Mouse (Mus musculus) limb, embryonic 14.5 days (tissue): Measurements from ENCODE around the gene Zfp524. TPM values are rescaled to one million over a fixed set of nuclear protein-coding genes. Genes with fewer than 3 reads are reported as not detected.
A peak's percentile ranks its signal among the peaks of the same experiment; 100 is the strongest.

Experiments
- ATAC-seq: fragments of 200-750 bp; cut with Nextera tagmentation; 2 replicates; pipeline ENCODE4 v1.8.0; 2017; ENCODE audit warnings: low read depth, moderate number of reproducible peaks, moderate TSS enrichment; ENCODE audit not compliant: low FRiP score
- DNase-seq: peaks from one replicate; pipeline ENCODE4 v3.0.0-alpha.2; 2015; ENCODE audit warnings: low spot score
- H3K27ac ChIP-seq: fragments of 300-500 bp; sonication (generic); replicated peaks from 2 replicates; pipeline ENCODE4 v1.5.1; 2014; ENCODE audit warnings: low read depth, mild to moderate bottlenecking, low read length, moderate library complexity, mixed read lengths
- H3K27me3 ChIP-seq: fragments of 300-500 bp; sonication (generic); 2 replicates; pipeline ENCODE4 v1.6.1; 2014; ENCODE audit warnings: low read length, mixed read lengths; ENCODE audit not compliant: control insufficient read depth, insufficient read depth
- H3K36me3 ChIP-seq: fragments of 300-500 bp; sonication (generic); 2 replicates; pipeline ENCODE4 v1.6.1; 2014; ENCODE audit warnings: mild to moderate bottlenecking, low read length, moderate library complexity, mixed read lengths; ENCODE audit not compliant: control insufficient read depth, insufficient read depth
- H3K4me1 ChIP-seq: fragments of 300-500 bp; sonication (generic); 2 replicates; pipeline ENCODE4 v1.6.1; 2014; ENCODE audit warnings: antibody characterized with exemption, low read length, mixed read lengths; ENCODE audit not compliant: control insufficient read depth, insufficient read depth
- H3K4me2 ChIP-seq: fragments of 300-500 bp; sonication (generic); replicated peaks from 2 replicates; pipeline ENCODE4 v1.6.1; 2014; ENCODE audit warnings: low read depth, mild to moderate bottlenecking, low read length, moderate library complexity; ENCODE audit not compliant: severe bottlenecking
- H3K4me3 ChIP-seq: fragments of 300-500 bp; sonication (generic); replicated peaks from 2 replicates; pipeline ENCODE4 v1.5.1; 2014; ENCODE audit warnings: low read length
- H3K9ac ChIP-seq: fragments of 300-500 bp; sonication (generic); 2 replicates; pipeline ENCODE4 v1.6.1; 2014; ENCODE audit warnings: mild to moderate bottlenecking, low read depth, low read length, moderate library complexity; ENCODE audit not compliant: severe bottlenecking
- H3K9me3 ChIP-seq: fragments of 300-500 bp; sonication (generic); 2 replicates; pipeline ENCODE4 v1.6.1; 2016; ENCODE audit warnings: low read length; ENCODE audit not compliant: control insufficient read depth
- POLR2A ChIP-seq: fragments of 200-500 bp; IDR thresholded peaks from 2 replicates; pipeline ENCODE4 v1.8.0; 2012; ENCODE audit warnings: inconsistent platforms, mild to moderate bottlenecking, moderate library complexity, borderline replicate concordance; ENCODE audit not compliant: insufficient read depth, insufficient read length; ENCODE audit errors: extremely low read depth
- WGBS: fragments of 180-500 bp; shearing (Covaris S2); extraction: QIAGEN DNeasy Blood & Tissue Kit; methylation state at CpG from one replicate; pipeline ENCODE4 v1.1.7; 2014; 5-methylcytosine and 5-hydroxymethylcytosine counted together
- polyA plus RNA-seq, 2 experiments: library from polyadenylated mRNA; depleted of rRNA in 1 of 2; stranded (reverse) in 1 of 2; unstranded in 1 of 2; fragments of >200 nt; fragmentation: Nextera tagmentation in 1 of 2; extraction: Ambion mirVana in 1 of 2; gene quantifications; 2 replicates each; pipeline versions ENCODE4 v1.2.1 to v1.2.3; 2012 to 2014

Zfp524 gene
- polyA plus RNA-seq, 2 experiments: 12.1 to 17.0 TPM

DNA sequence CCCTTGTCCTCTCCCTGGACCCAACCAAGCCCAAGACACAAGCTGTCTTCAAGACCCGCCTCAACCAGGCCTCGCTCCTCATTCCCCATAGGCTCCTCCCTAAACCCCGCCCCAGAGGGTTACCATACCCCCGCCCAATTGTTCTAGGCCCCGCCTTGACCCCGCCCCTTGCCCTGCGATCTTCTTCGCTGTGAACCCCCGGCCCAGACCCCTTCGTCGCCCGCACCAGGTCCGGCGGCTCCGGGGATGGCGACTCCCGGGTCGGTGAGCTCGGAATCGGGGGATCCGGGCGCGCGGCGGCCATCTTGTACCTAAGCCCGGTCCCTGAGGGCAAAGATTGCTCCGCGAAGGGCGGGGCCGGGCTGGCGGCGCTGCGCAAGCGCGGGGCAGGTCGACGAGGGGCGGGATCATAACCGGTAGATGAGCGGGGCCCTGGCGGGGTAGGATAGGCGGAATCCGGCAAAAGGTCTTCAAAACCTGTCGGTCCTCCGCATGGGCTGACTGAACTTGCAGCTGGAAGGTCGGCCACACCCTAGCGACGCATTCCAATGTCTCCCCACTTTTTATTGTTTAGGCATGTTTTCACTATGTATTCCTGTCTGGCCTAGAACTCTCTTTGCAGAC, 24.0 kb downstream of the Zfp524 start, which contains the start of gene Zfp784:
Gene Zfp784, minus strand, starts transcription at position 338 of the 624 bp plus-strand sequence.
- peak within 1 kb of the TSS; percentile 50 for H3K4me3 ChIP-seq
- H3K9ac ChIP-seq: peak within 1 kb of the TSS; percentile 64
- peak within 1 kb of the TSS; percentile 85 for H3K27ac ChIP-seq
- no peaks in the 10 kb centered on the region for H3K27me3 ChIP-seq
- H3K9me3 ChIP-seq: peaks cover 7% of the 10 kb centered on the region; the same call in 1 of the 2 replicates
- 0 out of 2 replicates have a peak, but pooled peaks have one; percentile 11 for TF ChIP-seq POLR2A
- WGBS: 0% methylated on average over 39 of the region's 48 CpGs
- DNase-seq: peak; percentile 93
- peak; percentile 97 for ATAC-seq
- H3K4me2 ChIP-seq: peak within 1 kb of the TSS; percentile 49
- peaks cover 3% of the 10 kb centered on the region; the same call in 1 of the 2 replicates for H3K4me1 ChIP-seq
- H3K36me3 ChIP-seq: peaks cover 33% of the 10 kb centered on the region

DNA sequence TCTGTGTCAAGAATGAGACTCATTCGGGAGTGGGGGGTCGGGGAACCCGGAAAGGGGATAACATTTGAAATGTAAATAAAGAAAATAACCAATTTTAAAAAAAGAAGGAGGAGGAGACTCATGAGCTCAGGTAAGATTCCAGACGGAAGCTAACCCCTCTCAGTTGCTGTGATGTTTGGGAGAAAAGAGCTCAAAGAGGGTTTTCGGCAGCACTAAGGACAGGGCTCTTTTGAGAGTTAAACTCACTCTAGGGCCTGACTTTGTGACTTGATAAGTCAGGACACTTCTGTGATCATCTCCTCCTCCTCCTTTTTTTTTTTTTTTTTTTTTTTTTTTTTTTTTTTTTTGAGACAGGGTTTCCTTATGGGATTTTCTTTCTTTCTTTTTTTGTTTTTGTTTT, 24.7 kb downstream of the Zfp524 start:
- no peak overlapping the region for H3K27ac ChIP-seq
- peak overlapping the region; percentile 64; the same call in 1 of the 2 replicates for H3K9ac ChIP-seq
- DNase-seq (no peak), ATAC-seq (no peak)
- H3K9me3 ChIP-seq: peaks cover 7% of the 10 kb centered on the region; the same call in 1 of the 2 replicates
- H3K4me2 ChIP-seq: peak overlapping the region; percentile 49
- TF ChIP-seq POLR2A: no peak
- H3K27me3 ChIP-seq: no peaks in the 10 kb centered on the region
- peak overlapping the region; percentile 50 for H3K4me3 ChIP-seq
- peaks cover 25% of the 10 kb centered on the region for H3K36me3 ChIP-seq
- 36% methylated on average over 5 of the region's 5 CpGs for WGBS
- H3K4me1 ChIP-seq: peaks cover 3% of the 10 kb centered on the region; the same call in 1 of the 2 replicates

DNA sequence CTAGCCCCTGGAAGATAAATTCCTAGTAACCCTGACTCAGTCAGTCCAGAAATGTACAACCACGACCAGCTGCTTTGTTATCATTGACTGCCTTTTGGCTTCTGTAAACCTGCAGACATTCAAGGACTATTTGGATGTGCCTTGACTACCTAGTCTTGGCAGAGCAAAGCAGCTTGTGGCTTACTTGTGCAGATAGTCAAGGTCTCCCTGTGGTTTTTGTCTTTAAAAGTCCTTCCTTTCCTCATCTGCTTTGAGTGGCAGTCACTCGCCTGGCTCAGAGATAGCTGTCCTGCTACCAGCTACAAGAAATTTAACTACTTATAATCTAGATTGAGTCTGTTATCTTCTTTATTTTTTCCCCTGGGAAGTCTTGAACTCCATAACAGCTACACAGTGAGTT, 30.8 kb downstream of the Zfp524 start:
- Histone ChIP-seq H3K4me2 (no peak overlapping the region), H3K36me3 (no peaks in the 10 kb centered on the region; the same call in 1 of the 2 replicates)

DNA sequence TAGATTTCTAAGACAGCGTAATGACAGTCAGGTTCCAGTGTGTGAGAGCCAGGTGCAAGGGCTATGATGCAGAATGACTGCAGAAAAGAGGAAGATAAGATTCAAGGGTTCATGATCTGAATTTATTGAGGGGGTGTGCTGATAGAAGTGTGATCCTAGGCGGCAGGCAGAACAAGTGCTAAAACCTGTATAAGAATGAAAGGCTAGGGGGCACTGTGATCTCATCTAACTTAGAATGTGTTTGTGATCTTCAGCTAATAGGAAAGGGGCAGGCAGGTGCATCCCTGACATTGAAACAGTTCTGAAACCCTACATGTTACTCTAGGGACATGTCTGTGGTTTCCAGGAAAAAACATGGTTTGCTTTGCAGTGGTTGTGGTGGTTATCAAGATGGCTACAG, 31.9 kb downstream of the Zfp524 start:
- ATAC-seq: no peak
- 71% methylated on average over 2 of the region's 2 CpGs for WGBS
- no peaks in the 10 kb centered on the region for H3K27me3 ChIP-seq
- no peak overlapping the region for H3K27ac ChIP-seq
- no peak for TF ChIP-seq POLR2A
- no peaks in the 10 kb centered on the region for H3K36me3 ChIP-seq
- no peak overlapping the region for H3K4me2 ChIP-seq
- H3K4me3 ChIP-seq: no peak overlapping the region
- no peaks in the 10 kb centered on the region for H3K9me3 ChIP-seq
- peaks cover 7% of the 10 kb centered on the region for H3K4me1 ChIP-seq
- no peak for DNase-seq
- H3K9ac ChIP-seq: no peak overlapping the region

More for the DNA sequence above, 30.8 kb downstream of the Zfp524 start:
- H3K4me1 ChIP-seq: no peaks in the 10 kb centered on the region
- H3K4me3 ChIP-seq: no peak overlapping the region
- no peak overlapping the region for H3K27ac ChIP-seq
- WGBS: 82% methylated on average over 2 of the region's 2 CpGs
- no peaks in the 10 kb centered on the region for H3K27me3 ChIP-seq
- DNase-seq (no peak), ATAC-seq (no peak)
- TF ChIP-seq POLR2A: no peak
- no peaks in the 10 kb centered on the region for H3K9me3 ChIP-seq
- H3K9ac ChIP-seq: no peak overlapping the region

DNA sequence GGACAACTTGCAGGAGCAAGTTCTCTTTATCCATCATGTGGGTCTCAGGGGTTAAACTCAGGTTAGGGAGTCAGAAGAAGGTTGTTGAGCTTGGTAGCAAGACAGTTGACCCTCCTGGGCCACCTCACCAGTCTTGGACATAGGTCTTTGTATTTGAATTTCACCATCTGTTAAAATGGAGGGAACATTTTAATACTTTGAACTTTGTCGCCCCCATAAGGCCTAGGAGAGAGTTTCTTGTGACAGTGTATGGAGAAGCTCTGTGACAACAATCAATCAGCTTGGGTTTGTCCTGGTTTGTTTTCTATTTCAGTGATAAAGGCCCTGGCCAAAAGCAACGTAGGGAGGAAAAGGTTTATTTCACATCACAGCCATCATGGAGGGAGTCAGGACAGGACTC, 33.1 kb downstream of the Zfp524 start:
- Histone ChIP-seq H3K4me2 (no peak overlapping the region), H3K9ac (no peak overlapping the region), H3K4me3 (no peak overlapping the region), H3K27ac (no peak overlapping the region), H3K27me3 (peaks cover 7% of the 10 kb centered on the region; the same call in 1 of the 2 replicates), H3K36me3 (no peaks in the 10 kb centered on the region), H3K4me1 (peaks cover 11% of the 10 kb centered on the region), H3K9me3 (no peaks in the 10 kb centered on the region)
- TF ChIP-seq POLR2A: no peak
- ATAC-seq: no peak
- WGBS: 22% methylated on average over 2 of the region's 2 CpGs
- peak; percentile 34 for DNase-seq
